Mouse (Mus musculus) heart, embryonic 12.5 days (tissue): ENCODE data around the gene C2cd4c. TPM values are rescaled to one million over a fixed set of nuclear protein-coding genes. Genes with fewer than 3 reads are reported as not detected.

Source experiments
- ATAC-seq: fragments of 200-750 bp; cut with Nextera tagmentation; 2 replicates; pipeline ENCODE4 v1.8.0; 2017; ENCODE audit warnings: moderate TSS enrichment, moderate library complexity; ENCODE audit not compliant: insufficient number of reproducible peaks, low FRiP score
- H3K27ac ChIP-seq: fragments of 300-500 bp; sonication (generic); 2 replicates; pipeline ENCODE4 v1.5.1; 2016; ENCODE audit warnings: mild to moderate bottlenecking, moderate library complexity; ENCODE audit not compliant: poor library complexity, severe bottlenecking
- H3K27me3 ChIP-seq: fragments of 300-500 bp; sonication (generic); replicated peaks from 2 replicates; pipeline ENCODE4 v1.6.1; 2016; ENCODE audit warnings: mild to moderate bottlenecking, moderate library complexity
- H3K36me3 ChIP-seq: fragments of 300-500 bp; sonication (generic); 2 replicates; pipeline ENCODE4 v1.6.1; 2016; ENCODE audit warnings: mild to moderate bottlenecking, moderate library complexity
- H3K4me1 ChIP-seq: fragments of 300-500 bp; sonication (generic); replicated peaks from 2 replicates; pipeline ENCODE4 v1.6.1; 2016; ENCODE audit warnings: mild to moderate bottlenecking
- H3K4me2 ChIP-seq: fragments of 300-500 bp; sonication (generic); 2 replicates; pipeline ENCODE4 v1.6.1; 2016; ENCODE audit warnings: mild to moderate bottlenecking, moderate library complexity
- H3K4me3 ChIP-seq: fragments of 300-500 bp; sonication (generic); 2 replicates; pipeline ENCODE4 v1.5.1; 2016; ENCODE audit warnings: mild to moderate bottlenecking
- H3K9ac ChIP-seq: fragments of 300-500 bp; sonication (generic); 2 replicates; pipeline ENCODE4 v1.6.1; 2016; ENCODE audit warnings: mild to moderate bottlenecking, moderate library complexity
- H3K9me3 ChIP-seq: fragments of 300-500 bp; sonication (generic); replicated peaks from 2 replicates; pipeline ENCODE4 v1.6.1; 2016; ENCODE audit warnings: mild to moderate bottlenecking, moderate library complexity
- WGBS: fragments of 180-500 bp; shearing (Covaris S2); methylation state at CpG from one replicate; pipeline ENCODE4 v1.1.7; 2016; 5-methylcytosine and 5-hydroxymethylcytosine counted together
- polyA plus RNA-seq: library from polyadenylated mRNA; unstranded; fragments of >200 nt; fragmentation: Nextera tagmentation; extraction: Ambion mirVana; gene quantifications from 2 replicates; pipeline ENCODE4 v1.2.1, GENCODE M21; 2016

The C2cd4c gene
- polyA plus RNA-seq = not detected in 2 replicates

GRCm38 (mm10) chr10:79613578-79614304, at the start of gene C2cd4c:
TSS of gene C2cd4c (minus strand) at chr10:79614025.
- Histone ChIP-seq H3K27me3 (peaks cover 56% of the 10 kb centered on the region), H3K4me3 (peak within 1 kb of the TSS; percentile 59), H3K27ac (no peak within 1 kb of the TSS), H3K9me3 (no peaks in the 10 kb centered on the region), H3K9ac (peak within 1 kb of the TSS; percentile 62), H3K4me1 (peaks cover 21% of the 10 kb centered on the region), H3K4me2 (peak within 1 kb of the TSS; percentile 94), H3K36me3 (no peaks in the 10 kb centered on the region)
- under 1% methylated on average over 59 of the region's 60 CpGs for WGBS
- peak; percentile 61 for ATAC-seq

- 23% methylated on average over 2 of the region's 3 CpGs for WGBS
- no peak overlapping the region for H3K4me3 ChIP-seq
These were observed 48.0 kb upstream of the C2cd4c start for GRCm38 (mm10) chr10:79661861-79662260.

GRCm38 (mm10) chr10:79660298-79660697, 46.5 kb upstream of the C2cd4c start:
- Histone ChIP-seq H3K27ac (no peak overlapping the region), H3K36me3 (no peaks in the 10 kb centered on the region), H3K4me3 (no peak overlapping the region), H3K9ac (no peak overlapping the region), H3K4me1 (no peaks in the 10 kb centered on the region; the same call in 1 of the 2 replicates), H3K27me3 (peaks cover 18% of the 10 kb centered on the region), H3K4me2 (no peak overlapping the region), H3K9me3 (no peaks in the 10 kb centered on the region)
- ATAC-seq = no peak
- WGBS = 77% methylated on average over 2 of the region's 2 CpGs

More at GRCm38 (mm10) chr10:79661861-79662260, 48.0 kb upstream of the C2cd4c start:
- Histone ChIP-seq H3K36me3 (no peaks in the 10 kb centered on the region), H3K4me1 (no peaks in the 10 kb centered on the region; the same call in 1 of the 2 replicates), H3K9me3 (no peaks in the 10 kb centered on the region), H3K27me3 (peaks cover 14% of the 10 kb centered on the region), H3K27ac (no peak overlapping the region), H3K4me2 (no peak overlapping the region), H3K9ac (no peak overlapping the region)
- no peak for ATAC-seq

GRCm38 (mm10) chr10:79658829-79659228, 45.0 kb upstream of the C2cd4c start:
- H3K4me1 ChIP-seq = no peaks in the 10 kb centered on the region; the same call in 1 of the 2 replicates
- ATAC-seq = no peak

GRCm38 (mm10) chr10:79654946-79655395, 41.1 kb upstream of the C2cd4c start:
- no peak for ATAC-seq
- peaks cover 50% of the 10 kb centered on the region for H3K27me3 ChIP-seq
- H3K9me3 ChIP-seq = no peaks in the 10 kb centered on the region
- 57% methylated on average over 1 of the region's 1 CpGs for WGBS
- 0 out of 2 replicates have a peak, but pooled peaks cover 3% of the 10 kb centered on the region for H3K4me1 ChIP-seq
- no peak overlapping the region for H3K4me3 ChIP-seq
- H3K4me2 ChIP-seq = no peak overlapping the region
- no peaks in the 10 kb centered on the region for H3K36me3 ChIP-seq
- H3K27ac ChIP-seq = no peak overlapping the region
- H3K9ac ChIP-seq = no peak overlapping the region

More at GRCm38 (mm10) chr10:79658829-79659228, 45.0 kb upstream of the C2cd4c start:
- Histone ChIP-seq H3K27ac (no peak overlapping the region), H3K9ac (no peak overlapping the region), H3K36me3 (no peaks in the 10 kb centered on the region), H3K4me3 (no peak overlapping the region), H3K27me3 (peaks cover 25% of the 10 kb centered on the region), H3K9me3 (no peaks in the 10 kb centered on the region), H3K4me2 (no peak overlapping the region)
- WGBS = 15% methylated on average over 4 of the region's 4 CpGs

GRCm38 (mm10) chr10:79652789-79653188, 39.0 kb upstream of the C2cd4c start:
- Histone ChIP-seq H3K9ac (no peak overlapping the region), H3K27ac (no peak overlapping the region), H3K27me3 (peaks cover 52% of the 10 kb centered on the region), H3K4me3 (no peak overlapping the region), H3K4me1 (0 out of 2 replicates have a peak, but pooled peaks cover 3% of the 10 kb centered on the region), H3K9me3 (no peaks in the 10 kb centered on the region), H3K36me3 (no peaks in the 10 kb centered on the region), H3K4me2 (no peak overlapping the region)
- WGBS = 74% methylated on average over 7 of the region's 7 CpGs
- ATAC-seq = no peak

GRCm38 (mm10) chr10:79649070-79649751, 35.4 kb upstream of the C2cd4c start:
- 25% methylated on average over 7 of the region's 7 CpGs for WGBS
- Histone ChIP-seq H3K9ac (no peak overlapping the region), H3K4me1 (0 out of 2 replicates have a peak, but pooled peaks cover 3% of the 10 kb centered on the region), H3K27me3 (peaks cover 38% of the 10 kb centered on the region), H3K9me3 (no peaks in the 10 kb centered on the region), H3K27ac (no peak overlapping the region), H3K4me3 (no peak overlapping the region), H3K36me3 (no peaks in the 10 kb centered on the region), H3K4me2 (no peak overlapping the region)
- no peak; the same call in 1 of the 2 replicates for ATAC-seq

- no peak within 1 kb of the TSS for H3K4me3 ChIP-seq
- H3K4me2 ChIP-seq = no peak within 1 kb of the TSS
- H3K4me1 ChIP-seq = no peaks in the 10 kb centered on the region
- 71% methylated on average over 8 of the region's 8 CpGs for whole genome bisulfite sequencing
- H3K9ac ChIP-seq = no peak within 1 kb of the TSS
- H3K36me3 ChIP-seq = no peaks in the 10 kb centered on the region
- no peak for ATAC-seq
- H3K27ac ChIP-seq = no peak within 1 kb of the TSS
- no peaks in the 10 kb centered on the region for H3K9me3 ChIP-seq
- peaks cover 14% of the 10 kb centered on the region; the same call in 1 of the 2 replicates for H3K27me3 ChIP-seq
These were observed 31.9 kb upstream of the C2cd4c start, which contains the start of gene Odf3l2 for GRCm38 (mm10) chr10:79645711-79646110. TSS of gene Odf3l2 (minus strand) at chr10:79645738.

GRCm38 (mm10) chr10:79638486-79639204, 24.8 kb upstream of the C2cd4c start:
- Histone ChIP-seq H3K9ac (no peak overlapping the region), H3K27ac (no peak overlapping the region), H3K4me2 (peak overlapping the region; percentile 90), H3K36me3 (no peaks in the 10 kb centered on the region), H3K27me3 (peaks cover 61% of the 10 kb centered on the region), H3K4me1 (peaks cover 16% of the 10 kb centered on the region), H3K4me3 (peak overlapping the region; percentile 71), H3K9me3 (no peaks in the 10 kb centered on the region)
- ATAC-seq = no peak
- WGBS = 6% methylated on average over 23 of the region's 23 CpGs

GRCm38 (mm10) chr10:79637128-79638110, 23.6 kb upstream of the C2cd4c start, which contains the start of gene Shc2:
TSS of gene Shc2 (minus strand) at chr10:79637918.
- 1% methylated on average over 113 of the region's 116 CpGs for WGBS
- no peaks in the 10 kb centered on the region for H3K9me3 ChIP-seq
- H3K27me3 ChIP-seq = peaks cover 61% of the 10 kb centered on the region
- H3K4me1 ChIP-seq = peaks cover 16% of the 10 kb centered on the region
- no peaks in the 10 kb centered on the region for H3K36me3 ChIP-seq
- H3K4me3 ChIP-seq = peak within 1 kb of the TSS; percentile 71
- H3K27ac ChIP-seq = no peak within 1 kb of the TSS
- H3K4me2 ChIP-seq = peak within 1 kb of the TSS; percentile 90
- peak within 1 kb of the TSS; percentile 73 for H3K9ac ChIP-seq
- ATAC-seq = 0 out of 2 replicates have a peak, but pooled peaks have one; percentile 38
